8 mouse cellular contexts compared by ENCODE assay signal in the genomic region with DNA sequence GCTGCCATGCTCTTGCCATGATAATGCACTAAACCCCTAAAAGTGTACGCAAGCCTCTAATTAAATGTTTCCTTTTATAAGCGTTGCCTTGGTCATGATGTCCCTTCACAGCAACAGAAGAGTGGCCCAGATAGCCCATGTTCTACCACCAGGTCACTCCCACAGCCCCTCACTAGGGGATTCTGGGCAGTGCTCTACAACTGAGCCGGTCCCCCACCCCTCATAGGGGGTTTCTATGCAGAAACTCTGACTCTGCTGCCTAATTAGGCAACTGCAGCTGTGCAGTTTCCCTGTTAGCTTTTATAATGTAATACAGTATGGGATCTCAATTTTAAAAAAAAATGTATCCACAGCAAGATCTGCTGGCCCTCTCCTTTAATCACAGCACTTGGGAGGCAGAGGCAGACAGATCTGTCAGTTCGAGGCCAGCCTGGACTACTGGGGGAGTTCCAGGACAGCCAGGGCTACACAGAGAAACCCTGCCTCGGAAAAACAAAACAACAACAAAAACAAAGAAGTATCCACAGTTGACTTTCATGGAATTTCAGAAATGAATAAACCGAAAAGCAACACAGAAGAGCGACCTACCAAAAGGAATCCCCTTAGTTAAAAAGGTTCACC. TPM values are rescaled to one million over a fixed set of nuclear protein-coding genes. Genes with fewer than 3 reads are reported as not detected.
A peak's percentile ranks its signal among the peaks of the same experiment; 100 is the strongest.
DNase-seq lines count a peak whose midpoint lies in the region; ATAC-seq and TF ChIP-seq lines count a peak whose summit lies in the region.

No protein-coding gene starts in this region.

- no peak for ATAC-seq in erythroblast, adult 5-6 weeks (replicated peaks; ENCODE audit: low FRiP score, poor library complexity, severe bottlenecking)
- peak; percentile 50; the same call in 1 of the 2 replicates for ATAC-seq in limb, embryonic 14.5 days (ENCODE audit: low FRiP score, low read depth)
- ATAC-seq in stomach, embryonic 14.5 days (ENCODE audit: insufficient number of reproducible peaks, insufficient read depth, low FRiP score, low read depth) = peak; percentile 35; the same call in 1 of the 2 replicates

- H3K9ac ChIP-seq in limb, embryonic 14.5 days (ENCODE audit: low read depth, low read length, severe bottlenecking) = peak overlapping the region; percentile 68
- H3K9ac ChIP-seq in stomach, embryonic 14.5 days (replicated peaks; ENCODE audit: low read depth, low read length) = peak overlapping the region; percentile 14; the same call in 1 of the 2 replicates

- no peak for DNase-seq in spleen, adult 2 months (ENCODE audit: low read depth in 1 of 2, low spot score in 2 of 2)
- DNase-seq in spleen, postnatal 14 days (ENCODE audit: low spot score in 2 of 2) = no peak
- DNase-seq in limb, embryonic 14.5 days (ENCODE audit: low spot score) = no peak
- DNase-seq in adrenal gland, postnatal 4 days (ENCODE audit: low spot score in 2 of 2) = no peak
- no peak for DNase-seq in c-Kit-positive CD71-positive TER-119-positive erythroid progenitor cells, embryonic 14.5 days (ENCODE audit: low spot score)

- no peaks in the 10 kb centered on the region for H3K27me3 ChIP-seq in erythroblast, embryonic 14.5 days (ENCODE audit: control insufficient read depth)
- no peaks in the 10 kb centered on the region for H3K27me3 ChIP-seq in spleen, adult 2 months (ENCODE audit: control insufficient read depth, insufficient read depth, low read length)
- H3K27me3 ChIP-seq in limb, embryonic 14.5 days (ENCODE audit: control insufficient read depth, insufficient read depth, low read length) = no peaks in the 10 kb centered on the region
- H3K27me3 ChIP-seq in stomach, embryonic 14.5 days (ENCODE audit: control insufficient read depth, insufficient read depth, low read length) = no peaks in the 10 kb centered on the region

- no peak overlapping the region for H3K27ac ChIP-seq in spleen, adult 2 months (ENCODE audit: insufficient read depth, low read length)
- H3K27ac ChIP-seq in limb, embryonic 14.5 days (replicated peaks; ENCODE audit: low read depth, low read length) = no peak overlapping the region
- H3K27ac ChIP-seq in stomach, embryonic 14.5 days (ENCODE audit: low read length) = no peak overlapping the region

- 45% methylated on average over 7 of the region's 7 CpGs for WGBS in spleen, adult 2 months
- 39% methylated on average over 7 of the region's 7 CpGs for WGBS in limb, embryonic 14.5 days
- WGBS in stomach, embryonic 14.5 days = 33% methylated on average over 7 of the region's 7 CpGs

- H3K4me1 ChIP-seq in erythroblast, embryonic 14.5 days (ENCODE audit: control insufficient read depth) = peaks cover 4% of the 10 kb centered on the region
- peaks cover 2% of the 10 kb centered on the region; the same call in 1 of the 2 replicates for H3K4me1 ChIP-seq in spleen, adult 2 months (ENCODE audit: control insufficient read depth, insufficient read depth, insufficient read length)
- H3K4me1 ChIP-seq in limb, embryonic 14.5 days (ENCODE audit: control insufficient read depth, insufficient read depth, low read length) = peaks cover 4% of the 10 kb centered on the region
- H3K4me1 ChIP-seq in stomach, embryonic 14.5 days (ENCODE audit: control insufficient read depth, insufficient read depth, low read length) = 0 out of 2 replicates have a peak, but pooled peaks cover 2% of the 10 kb centered on the region

- no peaks in the 10 kb centered on the region for H3K9me3 ChIP-seq in erythroblast, embryonic 14.5 days (ENCODE audit: control insufficient read depth, low read length)
- no peaks in the 10 kb centered on the region for H3K9me3 ChIP-seq in limb, embryonic 14.5 days (ENCODE audit: control insufficient read depth, low read length)
- H3K9me3 ChIP-seq in stomach, embryonic 14.5 days (ENCODE audit: control insufficient read depth, low read depth, low read length) = no peaks in the 10 kb centered on the region

- no peak for TF ChIP-seq POLR2A in spleen, adult 2 months (IDR thresholded peaks at IDR 0.05; ENCODE audit: low read depth, low read length)
- TF ChIP-seq POLR2A in limb, embryonic 14.5 days (IDR thresholded peaks at IDR 0.05; ENCODE audit: borderline replicate concordance, extremely low read depth, insufficient read depth, insufficient read length) = no peak

- peak overlapping the region; percentile 81 for H3K4me2 ChIP-seq in limb, embryonic 14.5 days (replicated peaks; ENCODE audit: low read depth, low read length, severe bottlenecking)
- H3K4me2 ChIP-seq in stomach, embryonic 14.5 days (replicated peaks; ENCODE audit: low read depth, low read length) = peak overlapping the region; percentile 55

- peaks cover 3% of the 10 kb centered on the region; the same call in 1 of the 2 replicates for H3K36me3 ChIP-seq in erythroblast, embryonic 14.5 days (ENCODE audit: control insufficient read depth)
- no peaks in the 10 kb centered on the region for H3K36me3 ChIP-seq in spleen, adult 2 months (ENCODE audit: control insufficient read depth, insufficient read depth, low read length)
- peaks cover 14% of the 10 kb centered on the region for H3K36me3 ChIP-seq in limb, embryonic 14.5 days (ENCODE audit: control insufficient read depth, insufficient read depth, low read length)
- peaks cover 10% of the 10 kb centered on the region; the same call in 1 of the 2 replicates for H3K36me3 ChIP-seq in stomach, embryonic 14.5 days (ENCODE audit: control insufficient read depth, insufficient read depth, low read length)

- TF ChIP-seq CTCF in spleen, adult 2 months (IDR thresholded peaks at IDR 0.05; ENCODE audit: extremely low read depth, insufficient read depth, insufficient read length, insufficient replicate concordance) = no peak

- peak overlapping the region; percentile 61 for H3K4me3 ChIP-seq in erythroblast, embryonic 14.5 days (replicated peaks)
- H3K4me3 ChIP-seq in spleen, adult 2 months (ENCODE audit: extremely low read depth, insufficient read depth, insufficient read length) = peak overlapping the region; percentile 52; the same call in 1 of the 2 replicates
- H3K4me3 ChIP-seq in limb, embryonic 14.5 days (replicated peaks; ENCODE audit: low read length) = peak overlapping the region; percentile 66
- peak overlapping the region; percentile 53 for H3K4me3 ChIP-seq in stomach, embryonic 14.5 days (ENCODE audit: low read depth, low read length)

RNA-seq across cellular contexts. Expression of gene Zfp93, which starts 0.4 kb away (rescaled TPM):
- not detected in 2 replicates for polyA plus RNA-seq in erythroblast, embryonic 14.5 days (2012)
- total RNA-seq in erythroblast, adult 5-6 weeks (2015; ENCODE audit: low replicate concordance) = not detected in 2 replicates
- total RNA-seq in erythroblast, adult 5-6 weeks (2017; ENCODE audit: low replicate concordance) = 0.70 TPM in 1 of 2 replicates, not detected in the other
- 0.18 and 0.49 TPM in 2 replicates for polyA plus RNA-seq in spleen, adult 2 months (2012; rRNA removed)
- polyA plus RNA-seq in limb, embryonic 14.5 days (2012; rRNA removed) = 5.8 and 6.2 TPM in 2 replicates
- 8.2 and 14.2 TPM in 2 replicates for polyA plus RNA-seq in limb, embryonic 14.5 days (2014; fragmentation: Nextera tagmentation; extraction: Ambion mirVana)
- polyA plus RNA-seq in stomach, embryonic 14.5 days (2014; fragmentation: Nextera tagmentation; extraction: Ambion mirVana) = 8.3 and 9.7 TPM in 2 replicates
- total RNA-seq in adrenal gland, postnatal 4 days (2021) = 1 to 10 TPM; 6.0 to 6.6 TPM

RNA-seq across cellular contexts. Expression of gene Zfp108, which starts 15.2 kb away (rescaled TPM):
- polyA plus RNA-seq in erythroblast, embryonic 14.5 days (2012) = not detected in 2 replicates
- 2.9 TPM in 1 of 2 replicates, not detected in the other for total RNA-seq in erythroblast, adult 5-6 weeks (2015; ENCODE audit: low replicate concordance)
- not detected in 2 replicates for total RNA-seq in erythroblast, adult 5-6 weeks (2017; ENCODE audit: low replicate concordance)
- 0.16 TPM in 2 replicates for polyA plus RNA-seq in spleen, adult 2 months (2012; rRNA removed)
- 3.1 and 4.1 TPM in 2 replicates for polyA plus RNA-seq in limb, embryonic 14.5 days (2012; rRNA removed)
- polyA plus RNA-seq in limb, embryonic 14.5 days (2014; fragmentation: Nextera tagmentation; extraction: Ambion mirVana) = 4.8 and 6.1 TPM in 2 replicates
- 4.5 and 4.7 TPM in 2 replicates for polyA plus RNA-seq in stomach, embryonic 14.5 days (2014; fragmentation: Nextera tagmentation; extraction: Ambion mirVana)
- total RNA-seq in adrenal gland, postnatal 4 days (2021) = 1 to 10 TPM; 3.9 to 4.2 TPM

RNA-seq across cellular contexts. Expression of gene Zfp61, which starts 31.3 kb away (rescaled TPM):
- 0.12 TPM in 1 of 2 replicates, not detected in the other for polyA plus RNA-seq in erythroblast, embryonic 14.5 days (2012)
- total RNA-seq in erythroblast, adult 5-6 weeks (2015; ENCODE audit: low replicate concordance) = 1.2 and 2.1 TPM in 2 replicates
- total RNA-seq in erythroblast, adult 5-6 weeks (2017; ENCODE audit: low replicate concordance) = 0.77 and 4.0 TPM in 2 replicates
- polyA plus RNA-seq in spleen, adult 2 months (2012; rRNA removed) = 3.1 and 4.7 TPM in 2 replicates
- 36.8 and 45.0 TPM in 2 replicates for polyA plus RNA-seq in limb, embryonic 14.5 days (2012; rRNA removed)
- polyA plus RNA-seq in limb, embryonic 14.5 days (2014; fragmentation: Nextera tagmentation; extraction: Ambion mirVana) = 38.7 and 39.7 TPM in 2 replicates
- 35.3 and 42.7 TPM in 2 replicates for polyA plus RNA-seq in stomach, embryonic 14.5 days (2014; fragmentation: Nextera tagmentation; extraction: Ambion mirVana)
- total RNA-seq in adrenal gland, postnatal 4 days (2021) = 10 to 100 TPM; 18.3 to 19.5 TPM

RNA-seq across cellular contexts. Expression of gene Zfp109, which starts 32.4 kb away (rescaled TPM):
- polyA plus RNA-seq in erythroblast, embryonic 14.5 days (2012) = 0.02 TPM in 1 of 2 replicates, not detected in the other
- not detected in 2 replicates for total RNA-seq in erythroblast, adult 5-6 weeks (2015; ENCODE audit: low replicate concordance)
- total RNA-seq in erythroblast, adult 5-6 weeks (2017; ENCODE audit: low replicate concordance) = 2.1 TPM in 1 of 2 replicates, not detected in the other
- polyA plus RNA-seq in spleen, adult 2 months (2012; rRNA removed) = 0.48 and 0.65 TPM in 2 replicates
- 4.4 and 4.7 TPM in 2 replicates for polyA plus RNA-seq in limb, embryonic 14.5 days (2012; rRNA removed)
- polyA plus RNA-seq in limb, embryonic 14.5 days (2014; fragmentation: Nextera tagmentation; extraction: Ambion mirVana) = 3.7 and 5.5 TPM in 2 replicates
- 6.3 and 6.4 TPM in 2 replicates for polyA plus RNA-seq in stomach, embryonic 14.5 days (2014; fragmentation: Nextera tagmentation; extraction: Ambion mirVana)
- 1 to 10 TPM; 3.9 to 4.1 TPM for total RNA-seq in adrenal gland, postnatal 4 days (2021)

RNA-seq across cellular contexts. Expression of gene Zfp94, which starts 46.7 kb away (rescaled TPM):
- 0.07 TPM in 1 of 2 replicates, not detected in the other for polyA plus RNA-seq in erythroblast, embryonic 14.5 days (2012)
- 1.0 TPM in 1 of 2 replicates, not detected in the other for total RNA-seq in erythroblast, adult 5-6 weeks (2015; ENCODE audit: low replicate concordance)
- 0.34 and 1.3 TPM in 2 replicates for total RNA-seq in erythroblast, adult 5-6 weeks (2017; ENCODE audit: low replicate concordance)
- 6.5 and 8.2 TPM in 2 replicates for polyA plus RNA-seq in spleen, adult 2 months (2012; rRNA removed)
- polyA plus RNA-seq in limb, embryonic 14.5 days (2012; rRNA removed) = 13.8 and 14.4 TPM in 2 replicates
- polyA plus RNA-seq in limb, embryonic 14.5 days (2014; fragmentation: Nextera tagmentation; extraction: Ambion mirVana) = 11.7 and 12.6 TPM in 2 replicates
- 10.6 and 13.2 TPM in 2 replicates for polyA plus RNA-seq in stomach, embryonic 14.5 days (2014; fragmentation: Nextera tagmentation; extraction: Ambion mirVana)
- 1 to 10 TPM; 5.8 to 7.0 TPM for total RNA-seq in adrenal gland, postnatal 4 days (2021)
